Mouse (Mus musculus) neural tube, embryonic 13.5 days (tissue): ENCODE results near the gene Il31ra. TPM values are rescaled to one million over a fixed set of nuclear protein-coding genes. Genes with fewer than 3 reads are reported as not detected.
A peak's percentile ranks its signal among the peaks of the same experiment; 100 is the strongest.
"Not testable (repeated sequence)": the region's sequence is repeated elsewhere in the genome, so short reads cannot be mapped to it uniquely, and the experiment has no call there.

ENCODE experiments used
- ATAC-seq: fragments of 200-750 bp; cut with Nextera tagmentation; 2 replicates; pipeline ENCODE4 v1.8.0; 2017; ENCODE audit warnings: low read depth, mild to moderate bottlenecking, moderate TSS enrichment, moderate library complexity
- H3K27ac ChIP-seq: fragments of 300-500 bp; sonication (generic); replicated peaks from 2 replicates; pipeline ENCODE4 v1.5.1; 2015; ENCODE audit warnings: moderate library complexity, mild to moderate bottlenecking, inconsistent platforms
- H3K27me3 ChIP-seq: fragments of 300-500 bp; sonication (generic); 2 replicates; pipeline ENCODE4 v1.6.1; 2015; ENCODE audit warnings: mild to moderate bottlenecking, inconsistent platforms
- H3K36me3 ChIP-seq: fragments of 300-500 bp; sonication (generic); 2 replicates; pipeline ENCODE4 v1.6.1; 2015; ENCODE audit warnings: mild to moderate bottlenecking, inconsistent platforms
- H3K4me1 ChIP-seq: fragments of 300-500 bp; sonication (generic); replicated peaks from 2 replicates; pipeline ENCODE4 v1.6.1; 2015; ENCODE audit warnings: inconsistent platforms
- H3K4me2 ChIP-seq: fragments of 300-500 bp; sonication (generic); 2 replicates; pipeline ENCODE4 v1.6.1; 2015; ENCODE audit warnings: inconsistent platforms, mild to moderate bottlenecking, moderate library complexity
- H3K4me3 ChIP-seq: fragments of 300-500 bp; sonication (generic); 2 replicates; pipeline ENCODE4 v1.5.1; 2015; ENCODE audit warnings: mild to moderate bottlenecking, inconsistent platforms
- H3K9ac ChIP-seq: fragments of 300-500 bp; sonication (generic); 2 replicates; pipeline ENCODE4 v1.6.1; 2015; ENCODE audit warnings: moderate library complexity, mild to moderate bottlenecking, inconsistent platforms
- H3K9me3 ChIP-seq: fragments of 300-500 bp; sonication (generic); 2 replicates; pipeline ENCODE4 v1.6.1; 2016; ENCODE audit warnings: inconsistent platforms
- WGBS: fragments of 180-500 bp; shearing (Covaris S2); methylation state at CpG from one replicate; pipeline ENCODE4 v1.1.7; 2015; 5-methylcytosine and 5-hydroxymethylcytosine counted together
- polyA plus RNA-seq: library from polyadenylated mRNA; unstranded; fragments of >200 nt; fragmentation: Nextera tagmentation; extraction: Ambion mirVana; gene quantifications from 2 replicates; pipeline ENCODE4 v1.2.1, GENCODE M21; 2015

The Il31ra gene
- polyA plus RNA-seq, 1 experiment from 2014 or later: 0.13 TPM

DNA sequence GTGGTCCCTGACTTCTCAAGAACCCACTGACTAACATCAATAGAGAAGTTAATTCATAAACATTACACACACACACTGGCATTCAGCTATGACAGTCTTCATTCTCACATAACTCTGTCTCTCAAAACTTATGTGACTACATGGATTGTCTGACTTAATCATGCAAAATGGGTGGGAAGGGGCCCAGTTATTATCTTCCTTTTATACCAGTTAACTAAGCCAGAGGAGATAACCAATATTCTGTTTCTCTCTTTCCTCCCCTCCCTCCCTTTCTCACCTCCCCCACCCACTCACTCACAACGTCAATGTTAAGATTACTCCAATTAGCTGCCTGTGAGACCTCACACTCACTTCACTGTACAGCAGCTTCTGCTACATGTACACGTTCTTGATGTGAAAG, 3.9 kb downstream of the Il31ra start:
- Histone ChIP-seq H3K9ac (no peak overlapping the region), H3K9me3 (no peaks in the 10 kb centered on the region), H3K36me3 (no peaks in the 10 kb centered on the region), H3K4me1 (no peaks in the 10 kb centered on the region), H3K27ac (no peak overlapping the region), H3K27me3 (no peaks in the 10 kb centered on the region), H3K4me3 (no peak overlapping the region), H3K4me2 (no peak overlapping the region)
- 65% methylated on average over 2 of the region's 2 CpGs for WGBS
- ATAC-seq: no peak

DNA sequence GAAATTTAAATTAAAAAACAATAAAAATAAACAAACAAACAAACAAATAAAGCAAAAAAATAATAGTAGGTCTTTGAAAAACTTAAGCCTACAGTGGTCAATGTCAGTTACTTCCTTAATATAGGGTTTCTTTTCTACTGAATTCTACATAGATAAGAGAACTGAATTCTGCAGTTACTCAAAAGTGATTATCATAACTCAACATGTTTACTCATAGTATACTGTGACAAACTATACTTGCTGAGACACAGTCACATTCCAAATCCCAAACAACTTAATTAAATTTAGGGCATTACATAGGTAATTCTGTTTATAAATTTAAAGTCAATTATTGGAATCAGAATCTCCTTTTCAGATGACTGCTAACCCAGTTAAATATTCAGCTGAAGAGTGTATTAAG, 4.5 kb downstream of the Il31ra start:
- Histone ChIP-seq H3K36me3 (no peaks in the 10 kb centered on the region), H3K4me2 (no peak overlapping the region), H3K27me3 (no peaks in the 10 kb centered on the region), H3K27ac (no peak overlapping the region), H3K9me3 (no peaks in the 10 kb centered on the region), H3K4me1 (no peaks in the 10 kb centered on the region), H3K9ac (no peak overlapping the region), H3K4me3 (no peak overlapping the region)
- no peak for ATAC-seq

DNA sequence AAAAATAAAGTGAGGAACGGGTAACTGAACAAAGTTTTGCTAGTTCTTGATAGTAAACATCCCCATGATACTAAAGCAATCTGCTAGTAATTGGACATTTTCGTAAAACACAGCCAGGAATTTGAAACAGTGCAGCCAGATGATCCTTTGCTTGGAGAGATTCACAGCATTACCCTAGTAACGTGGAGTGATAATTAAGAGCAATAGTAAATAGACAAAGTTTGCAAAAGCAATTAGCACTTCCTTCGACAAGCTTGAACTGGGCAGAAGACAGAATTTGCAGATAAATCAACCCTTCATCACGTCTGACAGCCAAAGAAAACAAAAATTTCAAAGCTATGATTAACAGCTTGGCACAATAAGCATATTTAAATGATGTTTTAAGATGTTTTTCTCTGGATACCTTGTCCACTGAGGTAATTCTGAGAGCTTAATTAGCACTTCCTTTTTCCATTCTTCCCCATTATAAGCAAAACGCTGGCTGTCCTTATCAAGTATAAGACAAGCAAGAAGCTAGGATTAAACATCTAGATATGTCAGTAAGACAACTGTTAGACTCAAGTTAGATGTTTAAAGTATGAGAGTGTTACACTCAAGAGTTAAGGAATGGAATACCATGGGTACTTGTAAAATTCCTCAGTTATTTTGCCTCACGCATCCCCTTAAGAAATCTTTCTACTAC, 9.5 kb downstream of the Il31ra start:
- Histone ChIP-seq H3K9ac (no peak overlapping the region), H3K27ac (no peak overlapping the region), H3K9me3 (no peaks in the 10 kb centered on the region), H3K4me1 (0 out of 2 replicates have a peak, but pooled peaks cover 9% of the 10 kb centered on the region), H3K27me3 (no peaks in the 10 kb centered on the region), H3K4me2 (no peak overlapping the region), H3K4me3 (no peak overlapping the region), H3K36me3 (no peaks in the 10 kb centered on the region)
- 72% methylated on average over 7 of the region's 7 CpGs for WGBS
- no peak for ATAC-seq

DNA sequence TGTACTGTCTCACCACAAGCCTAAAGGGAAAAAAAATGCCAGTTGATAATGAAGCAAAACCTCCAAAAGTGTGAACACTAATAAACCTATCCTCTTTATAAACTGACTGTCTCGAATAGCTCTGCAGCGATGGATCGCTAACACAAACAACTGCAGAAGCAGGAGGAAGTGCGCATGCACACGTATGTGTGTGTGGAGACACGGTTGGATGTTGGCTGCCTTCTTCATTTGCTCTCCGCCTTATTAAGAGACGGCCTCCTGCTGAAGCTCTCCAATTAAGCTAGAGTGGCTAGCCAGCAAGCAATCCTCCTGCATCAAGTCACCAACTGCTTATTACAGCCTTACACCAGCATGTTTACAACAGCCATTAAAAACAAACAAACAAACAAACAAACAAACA, 11.9 kb downstream of the Il31ra start:
- H3K4me2 ChIP-seq: no peak overlapping the region
- 0 out of 2 replicates have a peak, but pooled peaks cover 9% of the 10 kb centered on the region for H3K4me1 ChIP-seq
- H3K27ac ChIP-seq: no peak overlapping the region
- no peak overlapping the region for H3K4me3 ChIP-seq
- no peak overlapping the region for H3K9ac ChIP-seq
- no peaks in the 10 kb centered on the region for H3K27me3 ChIP-seq
- no peak for ATAC-seq
- WGBS: 82% methylated on average over 8 of the region's 8 CpGs
- H3K9me3 ChIP-seq: no peaks in the 10 kb centered on the region
- no peaks in the 10 kb centered on the region for H3K36me3 ChIP-seq

DNA sequence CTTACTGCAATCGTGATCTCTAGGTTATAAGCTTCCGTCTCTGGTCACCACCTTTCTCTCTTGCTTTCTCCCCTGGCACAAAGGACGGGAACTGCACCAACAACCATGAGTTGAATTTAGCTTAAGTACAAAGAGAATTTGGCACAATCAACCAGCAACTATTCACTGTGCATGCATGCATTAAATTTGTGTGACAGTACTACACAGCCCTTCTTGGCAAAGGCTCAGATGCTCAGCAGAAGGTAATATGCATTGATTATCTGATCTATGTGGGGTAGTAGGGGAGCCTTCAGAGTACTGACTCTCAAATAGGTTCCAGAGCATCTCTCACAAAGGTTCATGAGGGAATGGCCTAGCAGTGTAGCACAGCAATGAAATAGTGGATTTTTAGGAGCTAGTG, 12.4 kb downstream of the Il31ra start:
- Histone ChIP-seq H3K4me1 (0 out of 2 replicates have a peak, but pooled peaks cover 9% of the 10 kb centered on the region), H3K9me3 (no peaks in the 10 kb centered on the region), H3K27ac (no peak overlapping the region), H3K27me3 (no peaks in the 10 kb centered on the region), H3K4me2 (no peak overlapping the region), H3K9ac (no peak overlapping the region), H3K36me3 (no peaks in the 10 kb centered on the region), H3K4me3 (no peak overlapping the region)
- ATAC-seq: no peak
- WGBS: 56% methylated on average over 3 of the region's 3 CpGs

DNA sequence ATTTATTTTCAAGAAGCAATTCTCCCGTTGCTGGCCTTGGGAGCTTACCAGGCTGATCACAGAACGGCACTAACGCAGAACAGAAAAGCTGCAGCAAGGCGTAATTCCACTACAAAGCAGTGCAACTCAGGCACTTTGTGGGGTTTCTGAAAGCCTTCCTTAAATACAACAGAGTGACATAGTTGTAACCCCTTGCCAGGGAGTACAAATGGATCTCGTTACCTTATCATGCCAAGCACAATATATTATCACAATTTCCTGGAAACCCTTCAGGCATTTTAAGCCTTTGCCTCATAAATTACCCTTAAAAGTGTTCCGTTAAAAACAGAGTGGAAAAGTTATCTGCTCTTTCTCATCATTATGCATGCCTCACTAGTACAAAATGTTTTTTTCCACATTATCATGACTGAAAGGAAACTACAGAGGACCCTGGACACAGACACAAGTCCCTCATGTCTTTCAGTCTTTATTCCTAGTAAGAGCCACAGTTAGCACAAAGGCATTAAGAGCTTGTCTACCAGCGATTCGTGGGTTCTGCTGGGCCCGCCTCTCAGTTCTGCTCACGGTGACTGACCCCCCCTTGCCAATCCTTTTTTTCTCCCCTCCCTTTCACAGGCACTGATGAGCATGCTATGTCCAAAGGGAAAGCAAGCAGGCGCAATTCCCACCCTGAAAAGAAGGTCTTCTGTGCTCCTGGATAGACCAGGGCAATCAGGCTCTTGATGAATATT, 13.4 kb downstream of the Il31ra start:
- Histone ChIP-seq H3K27ac (0 out of 2 replicates have a peak overlapping the region, but pooled peaks have one; percentile 7), H3K4me3 (no peak overlapping the region), H3K27me3 (no peaks in the 10 kb centered on the region), H3K4me2 (no peak overlapping the region), H3K4me1 (0 out of 2 replicates have a peak, but pooled peaks cover 9% of the 10 kb centered on the region), H3K9ac (no peak overlapping the region), H3K9me3 (no peaks in the 10 kb centered on the region), H3K36me3 (no peaks in the 10 kb centered on the region)
- 27% methylated on average over 11 of the region's 11 CpGs for WGBS
- ATAC-seq: no peak; the same call in 1 of the 2 replicates

DNA sequence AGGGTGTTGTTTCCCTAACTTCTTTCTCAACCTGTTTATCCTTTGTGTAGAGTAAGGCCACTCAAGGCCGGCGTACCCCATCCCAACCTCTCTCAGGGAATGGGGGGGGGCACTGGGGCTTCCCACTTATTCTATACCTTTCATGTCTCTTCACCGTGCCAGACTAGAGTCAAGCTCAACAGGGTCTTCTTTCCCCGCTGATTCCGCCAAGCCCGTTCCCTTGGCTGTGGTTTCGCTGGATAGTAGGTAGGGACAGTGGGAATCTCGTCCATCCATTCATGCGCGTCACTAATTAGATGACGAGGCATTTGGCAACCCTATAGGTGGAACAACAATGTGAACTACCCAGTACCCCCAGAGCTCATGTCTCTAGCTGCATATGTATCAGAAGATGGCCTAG, 16.1 kb downstream of the Il31ra start:
- 87% methylated on average over 11 of the region's 11 CpGs for WGBS
- not testable (repeated sequence) for H3K27me3 ChIP-seq, H3K9me3 ChIP-seq, H3K27ac ChIP-seq, ATAC-seq, H3K9ac ChIP-seq, H3K36me3 ChIP-seq, H3K4me2 ChIP-seq, H3K4me3 ChIP-seq, H3K4me1 ChIP-seq

DNA sequence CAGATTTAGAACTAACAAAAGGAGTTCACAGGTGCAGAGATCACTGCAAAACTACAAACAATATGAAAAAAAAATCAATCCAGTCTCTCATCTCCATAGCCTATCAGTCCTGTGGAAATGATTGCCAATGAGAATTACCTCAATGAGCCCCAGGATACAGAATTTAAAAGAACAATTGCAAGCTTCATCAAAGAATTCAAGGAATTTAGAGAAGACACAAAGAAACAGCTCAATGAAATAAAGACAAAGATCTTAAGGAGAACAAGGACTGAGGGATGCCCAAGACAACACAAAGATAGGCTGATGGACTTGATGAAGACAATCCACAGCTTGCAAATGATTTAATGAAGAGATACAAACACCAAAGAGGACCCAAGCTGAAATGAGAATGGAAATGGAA, 20.4 kb downstream of the Il31ra start:
- ATAC-seq: no peak
- Histone ChIP-seq H3K9me3 (no peaks in the 10 kb centered on the region), H3K9ac (no peak overlapping the region)

DNA sequence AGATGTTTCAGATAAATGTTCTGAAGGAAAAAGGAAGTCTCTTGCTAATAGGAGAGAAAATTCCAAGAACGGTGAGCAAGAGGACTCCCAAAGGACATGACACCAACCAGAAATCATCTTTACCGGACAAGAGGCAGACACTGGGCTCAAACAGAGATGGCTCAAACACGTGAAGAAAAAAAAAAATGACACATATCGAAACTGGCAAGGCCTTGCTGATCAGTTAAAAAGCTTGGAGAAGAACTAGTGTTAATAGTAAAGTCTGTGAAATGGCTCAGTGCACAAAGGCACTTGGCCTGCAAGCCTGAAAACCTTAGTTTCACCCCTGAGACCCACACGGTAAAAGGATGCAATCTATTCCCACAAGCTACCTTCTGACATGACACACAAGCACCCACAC, 23.4 kb downstream of the Il31ra start:
- H3K4me3 ChIP-seq: no peak overlapping the region
- H3K27ac ChIP-seq: no peak overlapping the region
- no peak overlapping the region for H3K9ac ChIP-seq
- H3K36me3 ChIP-seq: no peaks in the 10 kb centered on the region
- no peak for ATAC-seq
- no peaks in the 10 kb centered on the region for H3K9me3 ChIP-seq
- WGBS: 61% methylated on average over 5 of the region's 5 CpGs
- H3K27me3 ChIP-seq: no peaks in the 10 kb centered on the region
- no peaks in the 10 kb centered on the region for H3K4me1 ChIP-seq
- no peak overlapping the region for H3K4me2 ChIP-seq

More for the DNA sequence above, 20.4 kb downstream of the Il31ra start:
- Histone ChIP-seq H3K4me3 (no peak overlapping the region), H3K27me3 (no peaks in the 10 kb centered on the region), H3K36me3 (no peaks in the 10 kb centered on the region), H3K4me2 (no peak overlapping the region), H3K27ac (no peak overlapping the region), H3K4me1 (no peaks in the 10 kb centered on the region)

DNA sequence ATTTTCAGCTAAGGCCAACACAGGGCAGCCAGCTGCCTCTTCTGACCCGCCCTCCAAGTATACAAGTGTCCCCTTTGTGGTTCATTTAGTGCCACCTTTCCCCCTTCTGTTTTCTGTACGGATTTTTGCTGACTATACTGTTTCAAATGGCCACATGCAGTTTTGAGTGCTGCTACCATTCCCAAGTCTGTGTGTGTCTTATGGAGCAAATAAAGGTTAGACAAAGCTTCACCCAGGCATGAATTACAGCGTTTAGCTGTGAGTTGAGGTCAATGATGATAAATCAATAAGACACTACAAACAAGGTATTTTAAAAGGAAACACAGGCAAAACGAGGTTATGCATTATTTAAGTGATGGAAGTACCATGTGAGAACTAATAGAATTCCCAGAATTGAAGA, 24.6 kb downstream of the Il31ra start:
- no peak overlapping the region for H3K4me2 ChIP-seq
- no peaks in the 10 kb centered on the region for H3K9me3 ChIP-seq
- no peaks in the 10 kb centered on the region for H3K27me3 ChIP-seq
- no peaks in the 10 kb centered on the region for H3K4me1 ChIP-seq
- WGBS: 18% methylated on average over 4 of the region's 4 CpGs
- no peak overlapping the region for H3K27ac ChIP-seq
- no peak overlapping the region for H3K4me3 ChIP-seq
- H3K36me3 ChIP-seq: no peaks in the 10 kb centered on the region
- no peak overlapping the region for H3K9ac ChIP-seq
- ATAC-seq: no peak

DNA sequence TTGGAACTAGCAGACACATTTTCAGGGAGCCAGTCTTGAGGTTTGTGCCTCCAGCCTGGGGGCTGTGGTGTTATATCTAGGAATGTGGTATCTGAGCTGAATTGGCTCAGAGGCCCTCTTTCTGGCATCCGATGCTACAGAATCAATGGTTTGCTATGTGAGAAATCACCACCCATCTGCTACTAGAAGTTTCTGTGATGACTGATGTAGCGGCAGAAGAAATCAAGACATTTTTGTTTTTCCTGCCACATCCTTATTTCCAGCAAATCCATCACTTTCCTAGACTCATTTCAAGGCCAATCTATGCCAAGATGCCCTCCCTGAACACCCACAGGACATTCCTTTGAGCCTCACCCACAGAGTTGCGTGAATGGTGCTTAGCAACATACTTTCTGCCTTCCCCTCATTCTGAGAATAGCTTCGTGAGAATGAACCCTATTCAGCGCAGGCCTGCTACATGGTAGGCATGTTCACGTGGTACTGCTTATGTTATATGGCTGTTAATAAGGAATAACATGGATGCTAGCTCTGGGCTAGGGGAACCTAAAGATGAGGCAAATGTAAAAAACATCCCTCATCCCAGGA, 33.5 kb downstream of the Il31ra start:
- H3K9ac ChIP-seq: no peak overlapping the region
- no peak for ATAC-seq
- 84% methylated on average over 6 of the region's 6 CpGs for WGBS

DNA sequence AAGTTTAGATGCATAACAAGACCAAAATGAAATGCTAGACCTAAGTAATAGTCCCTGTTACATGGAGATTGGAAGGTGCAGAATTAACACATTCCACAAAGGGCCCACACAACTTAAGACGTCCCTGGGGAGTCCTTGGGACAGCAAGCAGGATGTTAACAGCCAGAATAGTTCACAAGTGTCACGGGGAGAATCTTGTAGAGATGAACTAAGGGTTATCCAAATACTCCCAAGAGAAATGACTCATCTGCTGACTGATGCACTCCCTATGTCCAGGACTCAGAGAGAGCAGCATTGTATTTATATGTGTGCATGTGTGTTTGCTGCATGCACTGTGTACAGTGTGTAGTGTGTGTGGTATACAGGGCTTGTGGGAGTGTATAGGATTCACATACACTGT, 37.7 kb downstream of the Il31ra start:
- Histone ChIP-seq H3K36me3 (no peaks in the 10 kb centered on the region), H3K4me1 (no peaks in the 10 kb centered on the region), H3K4me2 (no peak overlapping the region), H3K9me3 (no peaks in the 10 kb centered on the region), H3K9ac (no peak overlapping the region), H3K27ac (no peak overlapping the region), H3K4me3 (no peak overlapping the region), H3K27me3 (no peaks in the 10 kb centered on the region)
- 55% methylated on average over 2 of the region's 2 CpGs for WGBS
- ATAC-seq: no peak

More for the DNA sequence above, 33.5 kb downstream of the Il31ra start:
- no peak overlapping the region for H3K4me3 ChIP-seq
- no peaks in the 10 kb centered on the region for H3K36me3 ChIP-seq
- no peaks in the 10 kb centered on the region for H3K27me3 ChIP-seq
- H3K27ac ChIP-seq: no peak overlapping the region
- no peaks in the 10 kb centered on the region for H3K4me1 ChIP-seq
- no peaks in the 10 kb centered on the region for H3K9me3 ChIP-seq
- H3K4me2 ChIP-seq: no peak overlapping the region
